Mouse (Mus musculus) cerebellum, adult 8-10 months (tissue): ENCODE data around the gene AW011738.
A peak's percentile ranks its signal among the peaks of the same experiment; 100 is the strongest.

Experiments used
- DNase-seq: peaks from one replicate; pipeline ENCODE4 v3.0.0; 2022

AW011738 gene

DNA sequence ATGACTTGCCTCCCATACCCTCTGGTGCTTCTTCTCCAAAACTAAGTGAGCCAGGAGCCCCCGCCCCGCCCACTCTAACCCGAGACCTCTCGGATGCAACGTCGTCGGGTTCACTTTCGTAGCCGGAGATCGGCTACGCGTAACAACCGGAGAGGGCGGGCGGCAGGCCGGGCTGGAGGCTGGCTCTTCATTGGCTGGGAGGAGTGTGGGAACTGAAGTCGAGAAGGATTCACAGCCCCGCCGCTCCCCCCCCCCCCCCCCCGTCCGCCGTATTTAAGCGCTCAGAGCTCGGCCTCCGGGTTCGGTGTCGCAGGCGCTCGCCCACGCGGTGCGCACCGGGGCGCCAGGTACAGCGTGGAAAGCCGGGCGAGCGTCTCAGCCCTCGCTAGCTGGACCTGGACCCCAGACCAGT lies at the start of gene AW011738:
TSS of gene AW011738 (plus strand) at position 304 of the 412 bp plus-strand sequence.
- peak; percentile 68 for DNase-seq

DNA sequence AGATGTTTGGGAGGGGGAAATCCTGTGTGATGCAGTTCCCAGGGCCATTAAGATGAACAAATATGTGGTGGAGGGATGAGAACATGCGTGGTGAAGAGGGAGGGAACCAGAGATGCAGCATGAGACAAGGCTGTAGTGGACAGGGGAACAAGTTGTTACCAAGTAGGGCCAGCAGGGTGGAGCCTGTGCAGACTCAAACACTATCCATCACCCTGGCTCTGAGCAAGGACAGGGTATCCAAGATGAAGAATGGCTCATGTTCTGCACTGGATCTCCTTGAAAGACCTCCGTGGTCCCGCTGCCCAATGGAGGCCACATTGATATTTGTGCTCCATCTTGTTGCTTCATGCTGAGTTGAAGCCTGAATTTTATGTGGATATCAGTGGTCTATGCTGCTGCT lies 48.3 kb upstream of the AW011738 start:
- DNase-seq = no peak

DNA sequence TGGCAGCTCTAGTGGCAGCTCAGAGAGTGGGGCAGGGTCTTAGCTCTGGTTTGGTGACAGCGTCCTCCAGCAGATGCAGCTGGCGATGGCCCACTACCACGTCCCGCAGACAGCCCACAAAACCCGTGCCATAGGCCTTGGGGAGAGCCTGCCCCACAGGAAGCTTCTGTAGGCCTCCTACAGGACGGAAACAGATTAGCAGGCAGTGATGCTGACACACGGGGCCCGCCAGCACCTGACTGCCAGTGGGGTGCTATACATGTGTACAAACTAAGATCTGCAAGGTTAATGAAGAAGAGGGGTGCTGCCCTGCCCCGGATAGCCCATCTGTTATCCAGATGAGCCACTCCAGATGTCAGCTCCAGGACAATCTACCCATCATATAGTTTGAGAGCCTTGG lies 36.6 kb upstream of the AW011738 start:
- DNase-seq = no peak

- no peak for DNase-seq
Measured at GRCm38 (mm10) chr4:156168611-156169010, 34.5 kb upstream of the AW011738 start.

DNA sequence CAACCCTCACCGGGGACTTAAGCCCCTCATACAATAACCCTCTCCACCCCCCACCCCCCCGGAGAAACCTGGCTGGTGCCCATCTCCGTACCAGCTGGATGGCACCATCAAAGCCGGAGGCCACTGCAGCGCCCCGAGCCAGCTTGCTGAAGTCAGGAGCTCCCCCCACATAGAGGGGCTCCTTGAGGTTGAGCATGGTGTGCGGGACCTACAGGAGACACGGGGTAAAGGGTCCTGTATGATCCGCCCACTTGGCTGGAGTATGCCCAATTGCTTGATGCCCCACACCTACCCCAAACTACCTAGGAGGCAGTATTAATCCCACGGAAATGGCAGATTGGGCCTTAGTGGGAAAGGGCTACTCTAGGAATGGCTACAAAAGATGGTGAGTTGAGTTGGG lies 34.0 kb upstream of the AW011738 start:
- no peak for DNase-seq

DNA sequence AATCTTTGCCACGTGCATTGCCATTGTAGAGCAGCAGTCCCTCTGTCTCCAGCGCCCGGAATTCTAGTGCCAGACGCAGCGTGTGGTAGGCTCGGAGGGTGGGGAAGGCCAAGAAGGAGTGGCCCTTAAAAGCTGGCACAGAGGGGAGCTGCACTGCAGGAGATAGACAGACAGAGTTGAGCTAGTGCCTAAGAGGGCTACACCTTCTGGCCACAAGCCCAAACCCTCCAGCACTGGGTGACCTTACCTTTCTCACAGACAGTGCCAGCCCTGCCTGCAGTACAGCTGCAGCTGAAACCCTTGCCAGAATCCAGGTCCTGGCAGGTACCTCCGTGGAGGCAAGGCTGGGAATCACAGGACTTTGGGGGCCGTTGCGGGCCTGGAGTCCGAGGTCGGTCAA lies 31.3 kb upstream of the AW011738 start:
- no peak for DNase-seq

DNA sequence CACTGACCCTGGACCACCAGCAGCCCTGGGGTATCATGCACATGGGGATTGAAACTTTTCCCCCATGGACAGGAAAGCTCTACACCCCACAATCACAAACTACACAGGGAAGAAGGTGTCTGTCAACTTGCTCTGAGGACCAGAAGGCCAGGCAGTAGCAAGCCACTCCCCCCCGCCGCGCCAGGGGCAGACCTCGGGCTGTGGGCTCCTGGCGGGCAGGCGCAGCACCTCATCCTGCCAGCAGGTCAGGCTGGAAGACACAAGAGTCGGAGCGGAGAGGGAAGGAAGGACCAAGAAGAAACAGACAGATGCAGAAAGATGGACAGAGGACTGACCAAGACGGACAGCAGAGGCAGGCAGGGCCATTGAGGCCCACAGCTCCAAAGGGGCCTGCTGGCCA lies 25.5 kb upstream of the AW011738 start:
- no peak for DNase-seq

- no peak for DNase-seq
Measured at GRCm38 (mm10) chr4:156183747-156184146, 19.4 kb upstream of the AW011738 start.

DNA sequence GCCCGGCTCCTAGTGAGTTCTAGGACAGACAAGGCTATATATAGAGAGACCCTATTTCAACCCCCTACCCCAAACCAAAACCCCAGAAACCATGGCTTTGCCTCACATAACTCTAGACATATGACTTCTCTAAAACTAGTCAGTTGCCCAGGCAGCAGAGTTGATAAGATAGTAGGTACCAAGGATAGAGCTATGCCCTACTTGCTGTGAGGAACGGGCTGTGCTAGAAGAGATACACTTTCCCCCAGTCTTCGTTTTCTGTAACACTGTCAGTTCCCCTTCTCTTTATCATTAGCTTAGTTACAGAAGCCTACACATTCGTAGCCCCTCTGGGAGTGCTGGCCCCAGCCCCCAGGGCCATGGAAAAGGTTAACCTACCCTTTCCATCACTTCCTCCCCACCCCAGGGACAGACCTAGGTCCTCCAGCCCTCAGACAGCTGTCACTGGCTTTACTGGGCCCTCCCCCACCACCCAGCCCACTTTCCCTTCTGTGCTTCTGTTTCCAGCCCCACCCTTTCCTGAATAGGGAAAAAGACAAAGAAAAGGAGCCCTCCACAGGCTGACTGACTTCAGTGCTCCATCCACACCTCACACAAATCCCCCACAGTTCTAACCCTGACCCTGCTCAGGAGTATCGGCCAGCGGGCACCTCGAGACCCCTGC lies 18.7 kb upstream of the AW011738 start:
- DNase-seq = no peak

DNA sequence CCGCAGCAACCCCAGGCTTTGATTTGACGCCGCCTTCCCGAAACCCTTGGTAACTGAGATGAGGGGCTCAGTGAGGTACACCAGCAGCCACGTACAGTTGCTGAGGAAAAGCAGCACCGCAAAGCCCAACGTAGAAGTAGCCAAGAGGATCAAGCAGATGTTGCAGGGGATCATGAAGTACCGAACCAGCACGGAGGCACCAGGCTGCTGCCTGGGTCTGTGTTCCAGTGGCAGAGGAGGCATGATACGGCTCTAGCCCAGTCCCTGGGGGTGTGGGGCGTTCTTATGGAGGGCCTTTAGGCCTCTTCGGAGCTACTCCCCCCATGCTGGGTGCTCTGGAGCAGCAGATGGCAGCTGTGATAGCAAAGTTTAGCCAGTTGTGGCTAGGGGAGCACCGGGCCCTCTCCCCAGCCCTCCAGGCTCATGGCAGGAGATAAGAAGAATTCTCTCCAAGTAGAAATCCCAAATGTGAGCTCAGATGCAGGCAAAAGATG lies 17.6 kb upstream of the AW011738 start:
- DNase-seq = no peak

DNA sequence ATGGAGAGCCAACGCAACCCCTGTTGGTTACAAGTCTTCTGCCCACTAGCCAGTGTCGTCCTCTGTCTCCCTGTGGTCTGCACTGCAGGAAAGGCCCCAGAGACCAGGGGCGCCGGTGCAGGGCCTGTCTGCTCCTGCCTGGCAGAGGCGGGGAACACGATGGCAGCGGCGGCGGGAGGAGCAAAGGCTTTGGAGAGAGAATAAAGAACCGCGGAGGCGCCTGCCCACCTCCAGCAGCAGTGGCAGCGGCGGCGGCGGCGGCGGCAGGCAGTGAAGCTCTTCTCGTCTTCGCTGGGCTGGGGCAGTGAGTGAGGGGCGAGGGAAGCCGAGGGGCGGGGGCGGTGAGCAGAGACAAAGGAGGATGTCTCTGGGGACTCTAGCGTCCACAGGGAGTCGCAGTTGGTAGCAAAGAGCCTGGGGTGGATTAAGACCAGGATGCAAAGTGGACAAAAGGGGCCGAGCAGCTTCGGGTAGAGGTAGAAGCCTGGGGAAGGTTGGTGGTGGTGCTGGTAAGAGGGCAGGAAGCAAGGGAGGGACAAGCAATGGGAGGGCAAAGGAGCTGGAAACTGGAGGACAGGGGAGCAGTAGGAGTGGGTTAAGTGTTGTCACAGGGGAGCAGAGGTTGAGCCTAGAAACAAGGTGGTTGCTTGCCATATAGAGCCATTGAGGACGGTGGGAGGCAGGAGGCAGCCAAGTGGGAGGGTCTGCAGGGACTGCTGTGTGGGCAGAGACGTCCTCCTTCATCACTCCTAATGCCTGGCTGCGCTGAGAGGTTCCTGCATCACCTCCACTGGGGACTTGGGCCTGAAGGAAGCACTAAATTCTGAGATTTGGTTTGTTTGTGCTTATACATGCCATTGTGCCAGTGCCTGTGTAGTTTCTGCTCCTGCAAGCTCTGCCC lies 16.9 kb upstream of the AW011738 start:
- DNase-seq = no peak

GRCm38 (mm10) chr4:156188162-156188810 lies 14.8 kb upstream of the AW011738 start:
- DNase-seq = no peak

DNA sequence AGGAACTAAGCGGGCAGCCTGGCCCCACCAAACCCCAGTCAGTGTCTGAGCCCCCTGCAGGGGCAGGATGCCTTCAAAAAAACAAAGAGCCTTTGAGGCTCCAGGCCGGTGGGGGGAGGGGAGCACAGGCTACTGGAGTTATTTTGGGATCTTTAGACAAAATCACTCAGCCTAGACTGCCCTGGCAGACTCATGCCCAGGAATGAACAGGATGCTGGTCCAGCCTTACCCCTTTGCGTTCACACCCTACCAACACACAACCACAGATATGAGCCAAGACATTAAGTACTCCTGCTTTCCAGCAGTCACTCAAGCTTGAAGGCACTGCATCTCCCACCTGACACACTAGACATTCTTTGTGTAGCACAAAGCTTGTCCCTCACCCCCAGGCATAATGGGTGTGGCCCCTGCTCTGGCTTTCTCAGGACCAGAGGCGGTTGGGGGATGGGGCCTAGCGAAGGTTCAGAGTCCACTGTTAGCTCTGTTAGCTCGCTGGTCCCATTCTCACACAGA lies 14.2 kb upstream of the AW011738 start:
- DNase-seq = no peak

DNA sequence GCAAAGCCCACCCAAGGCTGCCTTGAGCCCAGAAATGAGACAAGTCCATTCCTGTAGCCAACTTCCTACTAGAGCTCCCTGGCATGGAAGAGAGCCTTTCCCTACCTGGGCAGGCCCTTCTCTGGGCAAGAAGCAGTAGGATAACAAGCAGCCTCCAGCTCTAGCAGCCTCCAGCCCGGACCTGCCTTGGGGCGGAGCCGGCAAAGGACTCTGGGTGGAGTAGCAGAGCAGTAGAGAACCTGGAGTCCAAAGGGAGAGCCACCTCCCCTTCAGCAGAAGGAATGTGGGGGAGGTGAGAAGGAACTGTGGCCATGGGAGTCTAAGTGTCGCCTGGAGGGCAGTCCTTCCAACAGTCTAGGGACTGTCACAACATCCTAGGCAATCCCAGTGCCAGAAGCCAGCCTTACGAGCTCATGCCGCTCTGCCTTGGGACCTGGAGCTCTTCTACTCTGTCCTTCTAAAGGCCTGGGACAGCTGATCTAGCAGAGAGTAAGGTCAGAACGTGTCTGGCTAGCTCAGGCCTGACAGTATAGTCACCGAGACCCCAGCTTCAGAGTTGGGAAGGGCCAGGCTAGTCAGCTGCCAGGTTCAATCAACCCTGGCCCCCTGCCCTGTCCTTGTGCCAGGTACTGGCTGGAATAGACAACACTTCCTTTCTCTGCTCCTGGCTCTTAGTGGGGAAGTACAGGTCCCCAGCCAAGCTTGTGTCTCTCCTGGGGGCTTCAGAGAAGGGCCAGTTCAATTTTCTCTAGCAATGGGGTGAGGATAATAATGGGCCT lies 10.5 kb upstream of the AW011738 start:
- DNase-seq = no peak

GRCm38 (mm10) chr4:156193200-156193590 lies 9.9 kb upstream of the AW011738 start:
- no peak for DNase-seq

DNA sequence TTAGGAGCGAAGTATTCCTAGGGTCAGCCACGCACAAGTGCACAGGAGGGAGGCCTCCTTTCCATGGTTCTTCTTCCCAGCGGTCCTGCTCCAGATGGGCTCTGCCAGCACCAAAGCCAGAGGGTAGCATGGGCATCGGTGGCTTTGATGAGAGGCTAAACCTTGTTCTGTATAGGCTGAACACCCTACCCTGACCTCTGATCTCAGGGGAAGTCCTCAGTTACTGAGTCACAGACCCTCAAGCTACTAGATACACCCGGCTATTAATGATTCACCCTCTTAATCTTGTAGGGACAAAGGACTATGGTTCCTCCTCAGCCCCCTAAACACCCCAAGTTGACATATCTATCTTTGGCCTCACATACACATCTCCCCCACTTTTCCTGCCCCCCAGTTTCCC lies 9.2 kb upstream of the AW011738 start:
- no peak for DNase-seq

DNA sequence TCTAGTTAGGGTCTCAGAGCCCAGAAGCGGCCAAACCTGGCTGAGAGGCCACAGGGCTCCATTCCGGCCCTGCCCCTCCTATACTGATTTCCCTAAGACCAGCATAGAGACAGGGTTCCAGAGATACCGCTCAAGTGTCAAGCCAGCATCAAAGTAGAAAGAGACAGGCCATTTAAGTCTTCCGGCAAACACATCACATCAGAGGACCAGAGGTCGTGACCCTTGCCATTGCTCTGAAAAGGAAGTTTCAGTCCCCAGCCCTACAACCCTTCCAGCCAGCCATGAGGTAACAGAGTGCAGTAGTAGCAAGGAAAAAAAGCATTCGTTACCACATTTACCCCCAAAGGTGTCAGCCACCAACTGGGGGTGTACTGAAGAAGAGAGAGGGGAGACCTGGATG lies 8.8 kb upstream of the AW011738 start:
- no peak for DNase-seq

DNA sequence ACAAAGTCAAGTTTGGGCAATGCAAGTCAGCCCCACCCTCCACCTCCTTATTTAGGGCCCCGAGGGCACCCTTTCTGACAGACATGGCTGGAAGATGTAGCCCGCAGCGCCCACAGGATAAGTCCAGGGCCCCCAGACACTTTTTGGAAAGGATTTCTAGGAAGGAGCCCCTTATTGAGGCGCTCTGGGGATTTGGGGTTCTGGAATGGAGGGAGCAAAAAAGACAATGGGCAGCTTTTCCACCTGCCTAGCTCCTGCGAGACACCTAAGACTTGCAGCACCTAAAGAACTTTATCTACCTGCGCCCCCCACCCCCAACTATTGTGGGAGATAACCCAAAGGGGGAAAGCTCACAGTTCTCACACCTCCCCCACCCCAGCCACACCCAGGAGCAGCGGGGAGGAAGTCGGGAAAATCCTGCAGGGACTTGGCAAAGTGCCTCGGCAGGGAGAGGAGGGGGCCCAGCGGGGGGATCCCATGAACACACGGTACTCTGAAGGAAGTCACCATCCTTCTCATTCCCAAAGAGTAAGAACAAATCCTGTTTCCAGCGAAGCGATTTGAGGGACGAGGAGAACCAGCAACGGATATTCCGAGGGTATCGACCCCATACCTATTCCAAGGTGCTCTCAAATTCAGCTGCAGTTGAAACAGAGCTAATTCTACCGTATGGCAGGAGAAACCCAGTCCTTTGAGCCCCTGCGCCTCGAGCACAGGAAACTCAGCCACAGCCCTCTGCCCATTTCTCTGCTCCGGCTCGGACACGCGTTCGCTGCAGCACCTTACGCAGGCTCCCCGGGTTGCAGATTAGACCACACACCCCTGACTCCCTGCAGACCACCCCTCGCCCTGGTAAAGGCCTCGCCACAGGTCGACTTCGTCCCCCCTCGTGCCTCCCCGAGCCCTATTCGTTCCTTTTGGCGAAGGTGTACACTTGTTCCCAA lies 6.9 kb upstream of the AW011738 start:
- peak; percentile 63 for DNase-seq

DNA sequence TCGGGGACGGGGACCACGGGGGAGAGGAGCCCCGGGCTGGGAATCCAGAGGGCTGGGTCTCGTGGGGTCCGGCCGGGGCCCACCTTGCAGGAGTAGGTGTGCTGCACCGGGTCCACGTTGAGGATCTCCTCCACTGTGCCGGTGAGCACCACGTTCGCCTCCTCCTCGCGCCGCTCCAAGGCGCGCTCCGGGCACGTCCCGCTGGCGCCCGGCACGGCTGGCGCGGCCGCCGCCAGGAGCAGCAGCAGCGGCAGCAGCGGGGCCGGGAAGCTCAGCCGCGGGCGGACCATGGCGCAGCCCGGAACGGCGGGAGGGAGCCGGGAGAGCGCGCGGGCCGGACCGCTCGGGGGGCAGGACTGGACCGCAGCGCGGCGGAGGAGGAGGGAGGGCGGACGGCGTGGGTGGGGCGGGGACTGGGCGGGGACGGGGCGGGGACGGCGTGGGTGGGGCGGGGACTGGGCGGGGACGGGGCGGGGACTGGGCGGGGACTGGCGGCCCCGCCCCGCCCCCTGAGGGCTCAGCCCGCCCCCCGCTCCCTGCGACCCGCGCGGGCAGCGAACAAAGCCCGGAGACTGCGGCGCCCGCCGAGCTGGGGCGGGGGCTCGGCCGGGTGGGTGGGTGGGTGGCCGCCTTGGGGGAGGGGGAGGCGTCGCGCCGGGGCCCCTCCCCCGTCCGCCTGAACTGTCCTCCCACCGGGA lies 5.8 kb upstream of the AW011738 start, which contains the start of gene Agrn:
TSS of gene Agrn (minus strand) at position 358 of the 698 bp plus-strand sequence.
- DNase-seq = peak; percentile 68

DNA sequence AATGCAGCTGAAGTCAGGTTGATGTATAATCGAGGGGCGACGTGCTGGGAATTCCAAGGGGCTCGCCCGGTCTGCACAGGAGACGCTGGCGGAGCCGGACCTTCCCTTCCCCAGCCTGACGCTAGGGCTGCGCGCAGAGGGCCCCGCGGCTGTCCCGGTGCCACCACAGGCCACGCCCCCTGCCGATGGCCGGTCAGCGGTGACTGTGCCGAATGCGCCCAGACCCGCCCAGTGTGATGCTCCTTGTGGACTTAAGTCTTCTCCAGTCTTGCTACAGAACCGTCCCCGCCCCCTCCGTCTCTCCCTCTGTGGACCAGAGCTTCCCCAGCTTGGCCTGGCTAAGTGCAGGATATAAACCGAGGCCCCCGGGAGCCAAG lies 5.3 kb upstream of the AW011738 start:
- peak; percentile 84 for DNase-seq
